Mouse (Mus musculus): ENCODE measurements around the gene Nfia.

GRCm38 (mm10) chr4:97936371-97936770 is 163.8 kb downstream of the Nfia start:
- TF ChIP-seq CTCF (conservative IDR thresholded peaks at IDR 0.05; ENCODE audit: low read length) (no peak), POU5F1 (IDR thresholded peaks at IDR 0.05; ENCODE audit: borderline replicate concordance, low read length) (no peak), NANOG (IDR thresholded peaks at IDR 0.05; ENCODE audit: borderline replicate concordance, low read length) (no peak)
